Mouse (Mus musculus): ENCODE data around the gene Supt5. TPM values are rescaled to one million over a fixed set of nuclear protein-coding genes. Genes with fewer than 3 reads are reported as not detected.
A peak's percentile ranks its signal among the peaks of the same experiment; 100 is the strongest.

Supt5 gene
- total RNA-seq, 2 experiments from 2014 or later, result 52.8 to 52.9 TPM

DNA sequence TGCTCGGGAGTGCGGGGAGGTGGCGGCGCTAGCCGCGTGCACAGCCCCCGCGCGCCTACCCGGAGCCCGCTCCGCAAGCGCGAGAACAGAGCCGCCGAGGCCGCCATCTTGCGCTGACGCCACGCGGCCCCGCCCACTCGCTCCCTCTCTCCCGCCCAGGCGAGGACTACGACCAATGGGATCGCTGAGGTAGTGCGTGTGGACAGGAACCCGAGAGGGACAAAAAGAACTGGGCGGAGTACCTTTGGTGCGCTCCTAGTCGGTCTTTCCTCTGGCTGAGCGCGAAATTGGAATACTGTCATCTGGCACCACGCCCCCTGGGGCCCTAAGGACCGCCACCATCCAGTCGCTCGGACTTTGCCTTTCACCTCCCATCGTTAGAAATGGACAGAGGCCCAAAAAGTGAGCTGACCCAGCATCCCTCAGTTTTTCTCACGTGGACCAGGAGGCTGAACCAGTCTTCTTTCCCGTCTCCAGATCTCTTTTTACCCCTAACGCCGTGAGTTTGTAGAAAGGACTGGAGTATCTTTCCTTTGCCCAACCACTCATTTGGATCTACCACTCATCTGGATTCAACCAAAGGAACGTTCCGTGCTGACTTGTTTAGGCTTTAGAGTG, 26.5 kb downstream of the Supt5 start, which contains the start of gene Timm50:
Timm50 (minus strand) TSS at position 147 of the 618 bp plus-strand sequence.
- intact Hi-C loops (cut with DNase I), result loop anchor here (2.0 kb wide), 1 partner anchor 25 kb away; no protein-coding TSS in a partner anchor
- DNase-seq (ENCODE audit: low spot score), result peak; percentile 94

DNA sequence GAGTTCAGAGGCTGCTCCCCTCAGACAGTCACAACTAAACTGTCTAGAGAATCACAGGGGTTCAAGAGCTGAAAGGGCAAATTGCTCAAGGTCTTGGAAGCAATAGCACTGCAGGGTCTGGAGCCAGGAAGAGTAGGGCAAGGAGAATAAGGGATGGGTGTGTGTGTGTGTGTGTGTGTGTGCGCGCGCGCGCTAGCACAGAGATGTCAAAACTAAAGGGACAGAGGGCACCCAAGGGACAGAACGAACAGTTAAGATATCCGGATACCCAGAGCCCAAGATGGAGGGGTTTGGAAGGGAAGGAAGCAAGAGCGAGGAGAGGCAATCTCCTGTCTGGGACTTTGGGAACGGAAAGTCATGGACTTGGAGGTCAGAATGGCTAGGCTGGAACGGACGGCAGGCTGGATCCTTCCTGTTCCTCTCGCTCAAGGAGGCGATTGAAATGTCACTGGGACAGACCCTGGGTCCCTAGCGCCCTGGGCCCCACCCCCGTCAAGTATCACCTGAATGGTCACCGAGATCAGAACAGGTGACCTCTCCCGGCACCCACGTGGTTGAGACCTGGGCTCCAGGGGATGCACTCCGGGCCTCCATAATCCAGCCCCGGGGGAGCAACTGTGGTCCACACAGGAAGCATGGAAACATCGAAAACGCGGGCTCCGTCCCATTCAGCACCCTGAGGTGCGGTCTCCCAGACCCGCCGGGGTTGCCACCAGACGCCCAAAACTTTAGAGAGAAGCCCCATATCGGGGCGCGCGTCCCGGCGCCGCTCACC, 27.2 kb downstream of the Supt5 start:
- intact Hi-C loops (cut with DNase I), result no loop called here
- DNase-seq (ENCODE audit: low spot score), result no peak

DNA sequence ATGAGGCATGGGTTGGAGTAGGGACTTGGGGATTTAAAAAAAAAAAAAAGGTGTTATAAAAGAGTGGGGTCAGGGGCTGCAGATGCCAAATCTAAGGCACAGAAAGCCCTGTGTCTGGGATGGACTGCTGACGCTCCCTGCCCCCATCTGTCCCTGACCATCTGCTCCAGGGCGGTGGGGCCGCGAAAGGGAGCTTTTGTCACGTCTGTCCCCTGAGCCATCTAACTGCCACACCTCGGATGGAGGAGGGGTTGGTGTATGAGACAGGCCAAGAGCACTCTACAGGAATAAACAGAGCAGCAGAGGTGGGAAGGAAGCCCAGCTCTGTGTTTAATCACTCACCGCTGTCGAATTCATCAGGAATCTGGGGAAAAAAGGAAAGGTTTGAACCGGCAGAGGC, 28.8 kb downstream of the Supt5 start:
- no peak for DNase-seq (ENCODE audit: low spot score)
- intact Hi-C loops (cut with DNase I), result no loop called here

- no peak for DNase-seq (ENCODE audit: low spot score)
- intact Hi-C loops (cut with DNase I), result no loop called here
These were observed 32.3 kb downstream of the Supt5 start for GRCm38 (mm10) chr7:28306216-28306615.

DNA sequence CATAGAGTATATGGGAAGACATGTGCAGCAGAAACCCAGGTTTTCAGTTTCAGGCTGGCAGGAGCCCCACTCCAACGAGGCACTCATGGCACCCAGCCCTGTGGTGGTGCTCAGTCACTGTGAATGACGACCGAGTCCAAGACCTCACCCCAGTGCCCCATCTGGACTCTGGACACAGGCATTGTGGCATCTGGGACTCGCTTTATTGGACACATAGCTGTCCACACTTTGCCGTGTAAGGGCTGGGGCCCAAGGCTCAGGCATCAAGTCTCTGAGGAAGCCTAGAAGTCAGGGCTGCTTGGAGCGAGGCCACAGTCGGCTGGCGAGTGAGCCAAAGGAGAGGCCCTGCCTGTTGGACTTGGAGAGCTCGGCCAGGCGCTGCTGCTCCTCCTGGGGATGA, 32.9 kb downstream of the Supt5 start:
- no peak for DNase-seq (ENCODE audit: low spot score)
- intact Hi-C loops (cut with DNase I), result no loop called here

GRCm38 (mm10) chr7:28301616-28302433, 36.7 kb downstream of the Supt5 start, which contains the start of gene Dll3:
Dll3 (minus strand) TSS chr7:28302238.
- peak; percentile 19 for DNase-seq (ENCODE audit: low spot score)
- intact Hi-C loops (cut with DNase I), result loop anchor here (2.0 kb wide), 1 partner anchor 23 kb away; no protein-coding TSS in a partner anchor

DNA sequence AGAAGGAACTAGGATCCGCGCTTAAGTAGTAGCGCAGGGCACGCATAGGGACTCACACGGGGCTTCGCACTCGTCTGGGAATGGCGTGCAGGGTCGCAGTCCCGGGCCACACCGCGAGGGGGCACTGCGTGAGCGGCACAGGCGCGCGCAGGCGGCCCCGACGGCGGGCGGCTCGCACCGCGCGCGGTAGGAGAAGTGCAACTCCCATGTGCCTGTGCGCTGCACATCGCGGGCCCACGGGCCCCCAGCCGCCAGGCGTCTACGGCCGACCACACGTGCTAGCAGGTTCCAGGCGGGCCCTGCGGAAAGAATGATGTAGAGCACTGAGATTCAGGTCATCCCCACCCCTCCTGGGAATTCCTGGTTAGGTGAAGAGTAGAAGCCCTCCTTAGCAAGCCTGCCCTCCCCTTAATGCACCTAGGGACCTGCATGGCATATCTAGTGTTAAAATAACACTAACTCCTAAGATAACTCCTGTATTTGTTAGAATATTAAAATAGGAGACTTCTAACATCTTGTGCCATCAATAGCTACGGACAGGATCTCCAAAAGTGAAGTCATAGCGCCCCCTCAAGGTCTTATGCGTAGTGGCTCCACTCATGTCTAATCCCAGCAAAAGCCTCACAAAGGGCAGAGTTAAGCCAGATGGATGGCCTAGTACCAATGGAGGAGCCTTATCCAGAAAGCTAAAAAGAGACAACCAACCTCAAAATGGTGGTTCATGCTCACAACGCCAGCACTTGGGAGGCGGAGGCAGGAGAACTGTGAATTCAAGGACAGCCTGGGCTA, 39.5 kb downstream of the Supt5 start:
- intact Hi-C loops (cut with DNase I), result loop anchor here (2.0 to 10.0 kb wide), 3 partner anchors 87 to 244 kb away; partner anchors contain the start of gene Psmc4

GRCm38 (mm10) chr7:28294481-28294880, 44.1 kb downstream of the Supt5 start:
- no peak for DNase-seq (ENCODE audit: low spot score)
- intact Hi-C loops (cut with DNase I), result loop anchor here (10.0 kb wide), 1 partner anchor 240 kb away; the partner anchor contains the start of gene Psmc4

More for the DNA sequence above, 39.5 kb downstream of the Supt5 start:
- DNase-seq (ENCODE audit: low spot score), result no peak

- intact Hi-C loops (cut with DNase I), result loop anchor here (10.0 kb wide), 1 partner anchor 236 kb away; the partner anchor contains the start of gene Psmc4
- DNase-seq (ENCODE audit: low spot score), result no peak
These were observed 47.6 kb downstream of the Supt5 start, which contains the start of gene Selenov for GRCm38 (mm10) chr7:28290638-28291590. Selenov (minus strand) TSS chr7:28291186.

DNA sequence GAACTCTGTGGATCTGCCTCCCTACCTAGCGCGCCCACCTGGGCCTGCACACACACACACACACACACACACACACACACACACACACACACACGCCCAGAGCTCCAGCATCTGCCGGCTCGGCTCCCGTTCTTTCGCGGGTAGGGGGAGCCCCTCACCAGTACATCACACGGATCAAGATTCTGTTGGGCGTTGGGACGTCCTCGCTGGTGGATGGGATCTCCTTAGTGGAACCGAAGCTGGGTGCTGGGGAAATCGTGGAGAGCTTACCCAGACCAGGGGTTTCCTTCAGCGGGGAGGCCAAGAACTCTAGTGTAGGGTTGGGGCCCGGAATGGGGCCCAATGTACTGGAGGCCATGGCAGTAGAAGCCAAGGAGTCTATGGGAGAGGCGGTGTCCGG, 48.4 kb downstream of the Supt5 start:
- no peak for DNase-seq (ENCODE audit: low spot score)
- intact Hi-C loops (cut with DNase I), result loop anchor here (10.0 kb wide), 1 partner anchor 235 kb away; the partner anchor contains the start of gene Psmc4

DNA sequence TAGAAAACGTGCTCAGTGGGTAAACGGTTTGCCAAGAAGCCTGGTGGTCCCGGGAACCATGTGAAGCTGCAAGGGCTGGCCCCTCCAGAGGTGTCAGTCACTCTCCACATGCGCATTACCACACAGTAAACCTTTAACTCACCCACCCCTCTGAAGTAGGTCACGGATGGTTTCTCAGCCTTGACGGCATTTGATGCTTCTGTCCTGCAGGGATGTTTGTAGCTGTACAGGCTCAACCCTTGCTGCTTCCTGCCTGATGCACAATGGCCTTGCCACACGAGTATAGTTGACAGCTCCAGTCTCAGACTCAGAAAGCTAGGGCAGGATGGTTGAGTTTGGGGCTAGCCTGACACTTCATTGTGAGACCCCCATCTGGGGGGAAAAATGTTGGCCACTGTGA, 57.9 kb downstream of the Supt5 start:
- no peak for DNase-seq (ENCODE audit: low spot score)
- intact Hi-C loops (cut with DNase I), result no loop called here

DNA sequence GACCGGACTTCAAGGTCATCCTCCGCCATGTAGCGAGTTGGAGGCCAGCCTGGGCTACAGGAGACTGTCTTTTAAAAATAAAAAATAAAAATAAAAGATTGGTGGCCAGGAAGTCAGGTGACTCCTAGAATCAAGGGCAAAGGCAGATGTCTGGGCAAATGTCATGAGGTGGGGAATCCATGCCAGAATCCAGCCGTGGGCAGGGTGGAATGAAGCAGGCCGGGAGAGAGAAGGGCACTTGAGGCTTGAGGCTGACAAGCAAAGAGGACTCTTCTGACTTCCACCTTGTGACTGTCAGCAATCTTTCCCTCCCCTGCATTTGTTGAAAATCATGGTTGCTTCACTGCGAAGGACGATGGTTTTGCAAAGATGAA, 60.3 kb downstream of the Supt5 start:
- no peak for DNase-seq (ENCODE audit: low spot score)
- intact Hi-C loops (cut with DNase I), result loop anchor here (2.0 to 5.0 kb wide), 3 partner anchors 25 to 96 kb away; partner anchors contain the start of gene Dll3

DNA sequence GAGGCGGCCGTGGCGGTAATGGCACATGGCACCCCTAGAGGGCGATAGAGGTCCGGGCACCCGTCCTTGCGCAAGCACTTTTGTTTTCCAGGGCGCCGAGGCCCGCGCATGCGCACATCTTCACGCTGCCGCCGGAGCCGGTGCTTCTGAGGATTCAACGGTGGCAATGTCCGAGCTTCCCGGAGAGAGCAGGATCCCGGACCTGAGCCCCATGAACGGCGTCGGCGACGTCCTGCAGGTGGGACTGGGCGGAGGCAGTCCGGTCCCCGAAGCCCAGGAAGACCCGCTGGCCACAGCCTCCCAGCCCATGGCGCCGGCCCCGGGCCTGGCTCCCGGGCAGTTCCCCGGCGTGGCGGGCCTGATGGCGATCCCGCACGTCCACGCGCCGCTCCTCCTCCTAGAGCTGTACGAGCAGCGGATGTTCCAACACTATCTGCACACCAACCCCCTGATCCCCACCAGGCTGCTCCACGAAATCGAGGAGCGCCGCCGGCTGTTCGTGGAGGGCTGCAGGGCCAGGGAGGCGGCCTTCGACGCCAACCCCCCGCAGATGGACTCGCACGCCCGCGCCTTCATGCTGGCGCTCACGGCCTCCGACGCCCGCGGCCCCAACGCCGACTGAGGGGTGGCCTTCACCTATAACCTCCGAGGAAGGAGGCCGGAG, 60.8 kb downstream of the Supt5 start, which contains the start of gene Eid2b:
Eid2b (plus strand) TSS at position 125 of the 664 bp plus-strand sequence.
- DNase-seq (ENCODE audit: low spot score), result peak; percentile 87
- intact Hi-C loops (cut with DNase I), result loop anchor here (2.0 to 5.0 kb wide), 3 partner anchors 25 to 95 kb away; partner anchors contain the start of gene Dll3

- intact Hi-C loops (cut with DNase I), result loop anchor here (5.0 kb wide), 2 partner anchors 70 to 95 kb away; no protein-coding TSS in a partner anchor
- DNase-seq (ENCODE audit: low spot score), result no peak
These were observed 61.3 kb downstream of the Supt5 start for GRCm38 (mm10) chr7:28277237-28277614.

- intact Hi-C loops (cut with DNase I), result no loop called here
- DNase-seq (ENCODE audit: low spot score), result no peak
These were observed 66.8 kb downstream of the Supt5 start for GRCm38 (mm10) chr7:28271761-28272160.

DNA sequence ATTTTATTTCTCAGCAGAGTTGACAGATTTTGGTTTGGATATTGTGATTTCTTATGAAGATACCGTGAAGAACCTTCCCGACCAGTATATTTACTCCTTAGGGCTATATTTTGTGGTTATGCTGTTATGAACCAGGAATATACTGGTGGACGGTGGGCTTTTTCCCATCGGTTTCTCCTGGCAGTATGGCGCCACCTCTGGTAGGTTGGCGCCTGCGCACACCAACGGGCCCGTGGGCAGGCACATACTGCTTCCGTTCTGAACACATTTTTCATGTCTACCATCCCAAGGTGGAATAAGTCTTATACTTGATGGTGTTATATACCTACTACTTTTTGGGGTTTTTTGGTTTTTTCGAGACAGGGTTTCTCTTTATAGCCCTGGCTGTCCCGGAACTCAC, 69.2 kb downstream of the Supt5 start:
- intact Hi-C loops (cut with DNase I), result no loop called here
- no peak for DNase-seq (ENCODE audit: low spot score)

DNA sequence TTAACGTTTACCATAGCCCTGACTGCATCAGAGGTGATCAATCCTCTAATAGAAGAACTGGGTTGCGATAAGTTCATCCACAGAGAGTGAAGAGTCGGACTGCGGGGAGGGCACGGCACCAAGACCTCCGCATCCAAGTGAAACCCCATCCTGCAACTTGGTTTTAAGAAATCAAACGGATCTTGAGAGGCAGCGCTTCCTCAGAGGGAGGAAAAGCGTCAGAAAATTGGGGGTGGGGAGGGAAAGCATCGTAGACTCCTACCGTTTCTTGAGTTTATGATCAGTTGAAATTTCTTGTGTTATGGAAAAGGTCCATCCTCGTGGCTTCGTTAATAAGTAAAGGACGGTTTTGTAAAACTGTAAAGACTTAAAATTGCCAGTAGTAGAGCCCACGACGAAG, 70.0 kb downstream of the Supt5 start:
- intact Hi-C loops (cut with DNase I), result no loop called here
- no peak for DNase-seq (ENCODE audit: low spot score)

Measured in heart, postnatal 25 days (tissue).